Mouse (Mus musculus) natural killer cell, adult 2 months (primary cell): Measurements from ENCODE around the gene Znrf1.

Experiments
- DNase-seq, 2 experiments: peaks; one replicate each; pipeline ENCODE4 v3.0.0; 2022; ENCODE audit warnings: low spot score in 2 of 2

Gene Znrf1

GRCm38 (mm10) chr8:111533503-111533902 lies 2.4 kb upstream of the Znrf1 start:
- DNase-seq = no peak

- no peak for DNase-seq
Measured at GRCm38 (mm10) chr8:111535491-111535890, 406 bp upstream of the Znrf1 start.

- peak; percentile 39 to 57 for DNase-seq
Measured at GRCm38 (mm10) chr8:111536978-111537764, 1.3 kb downstream of the Znrf1 start.

- DNase-seq = no peak
Measured at GRCm38 (mm10) chr8:111537765-111538158, 1.9 kb downstream of the Znrf1 start.

GRCm38 (mm10) chr8:111538194-111538593 lies 2.3 kb downstream of the Znrf1 start:
- DNase-seq = no peak

- no peak for DNase-seq
Measured at GRCm38 (mm10) chr8:111539422-111540076, 3.7 kb downstream of the Znrf1 start.

- no peak for DNase-seq
Measured at GRCm38 (mm10) chr8:111543712-111544380, 7.9 kb downstream of the Znrf1 start.

GRCm38 (mm10) chr8:111545406-111546156 lies 9.7 kb downstream of the Znrf1 start:
- no peak for DNase-seq

- no peak for DNase-seq
Measured at GRCm38 (mm10) chr8:111547144-111547543, 11.2 kb downstream of the Znrf1 start.

- no peak for DNase-seq
Measured at GRCm38 (mm10) chr8:111548201-111548600, 12.3 kb downstream of the Znrf1 start.

GRCm38 (mm10) chr8:111550002-111550870 lies 14.3 kb downstream of the Znrf1 start:
- DNase-seq = no peak

GRCm38 (mm10) chr8:111551511-111552130 lies 15.7 kb downstream of the Znrf1 start:
- DNase-seq = no peak

- peak; percentile 20 to 46 for DNase-seq
Measured at GRCm38 (mm10) chr8:111561824-111562223, 25.9 kb downstream of the Znrf1 start.

GRCm38 (mm10) chr8:111562274-111562803 lies 26.4 kb downstream of the Znrf1 start:
- DNase-seq = no peak

- no peak for DNase-seq
Measured at GRCm38 (mm10) chr8:111563075-111563474, 27.2 kb downstream of the Znrf1 start.

GRCm38 (mm10) chr8:111563687-111564086 lies 27.8 kb downstream of the Znrf1 start:
- no peak for DNase-seq

- DNase-seq = no peak
Measured at GRCm38 (mm10) chr8:111564093-111564492, 28.2 kb downstream of the Znrf1 start.

- DNase-seq = no peak
Measured at GRCm38 (mm10) chr8:111565784-111566191, 29.9 kb downstream of the Znrf1 start.

- DNase-seq = no peak
Measured at GRCm38 (mm10) chr8:111566326-111566725, 30.4 kb downstream of the Znrf1 start.

GRCm38 (mm10) chr8:111567571-111567970 lies 31.7 kb downstream of the Znrf1 start:
- DNase-seq = no peak
